Mouse (Mus musculus): ENCODE measurements around the gene Itgb7.

Itgb7 gene

DNA sequence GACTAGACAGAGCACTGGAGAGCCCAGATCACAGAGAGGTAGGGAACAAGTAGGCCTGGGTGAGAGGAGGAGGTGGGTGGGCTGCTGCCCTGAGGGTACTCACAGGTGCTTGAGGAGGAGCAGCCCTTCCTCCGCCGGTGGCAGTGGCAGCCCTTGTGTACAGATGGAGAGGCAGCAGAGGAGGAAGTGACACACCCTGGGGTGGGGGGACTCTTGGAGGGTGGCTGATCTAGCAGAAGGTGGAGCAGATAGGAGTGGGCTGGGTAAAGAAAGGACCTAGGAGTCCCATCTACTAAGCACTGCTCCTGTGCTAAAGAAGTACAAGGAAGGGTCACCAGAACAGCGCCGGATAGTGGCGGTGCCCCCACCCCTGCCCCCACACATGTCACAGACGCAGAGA lies at the start of gene Itgb7:
Itgb7 (minus strand) TSS at position 197 of the 400 bp plus-strand sequence.
- DNase-seq (ENCODE audit: extremely low spot score, low read depth, low spot score): no peak

DNA sequence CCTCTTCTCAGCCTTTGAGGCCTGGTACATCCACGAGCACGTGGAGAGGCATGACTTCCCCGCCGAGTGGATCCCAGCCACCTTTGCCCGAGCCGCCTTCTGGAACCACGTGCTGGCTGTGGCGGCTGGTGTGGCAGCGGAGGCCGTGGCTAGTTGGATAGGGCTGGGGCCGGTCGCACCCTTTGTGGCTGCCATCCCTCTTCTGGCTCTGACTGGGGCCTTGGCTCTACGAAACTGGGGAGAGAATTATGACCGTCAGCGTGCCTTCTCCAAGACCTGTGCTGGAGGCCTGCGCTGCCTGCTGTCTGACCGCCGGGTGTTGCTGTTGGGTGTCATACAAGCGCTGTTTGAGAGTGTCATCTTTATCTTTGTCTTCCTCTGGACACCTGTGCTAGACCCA lies 48.9 kb upstream of the Itgb7 start:
- DNase-seq (ENCODE audit: extremely low spot score, low read depth, low spot score): no peak

DNA sequence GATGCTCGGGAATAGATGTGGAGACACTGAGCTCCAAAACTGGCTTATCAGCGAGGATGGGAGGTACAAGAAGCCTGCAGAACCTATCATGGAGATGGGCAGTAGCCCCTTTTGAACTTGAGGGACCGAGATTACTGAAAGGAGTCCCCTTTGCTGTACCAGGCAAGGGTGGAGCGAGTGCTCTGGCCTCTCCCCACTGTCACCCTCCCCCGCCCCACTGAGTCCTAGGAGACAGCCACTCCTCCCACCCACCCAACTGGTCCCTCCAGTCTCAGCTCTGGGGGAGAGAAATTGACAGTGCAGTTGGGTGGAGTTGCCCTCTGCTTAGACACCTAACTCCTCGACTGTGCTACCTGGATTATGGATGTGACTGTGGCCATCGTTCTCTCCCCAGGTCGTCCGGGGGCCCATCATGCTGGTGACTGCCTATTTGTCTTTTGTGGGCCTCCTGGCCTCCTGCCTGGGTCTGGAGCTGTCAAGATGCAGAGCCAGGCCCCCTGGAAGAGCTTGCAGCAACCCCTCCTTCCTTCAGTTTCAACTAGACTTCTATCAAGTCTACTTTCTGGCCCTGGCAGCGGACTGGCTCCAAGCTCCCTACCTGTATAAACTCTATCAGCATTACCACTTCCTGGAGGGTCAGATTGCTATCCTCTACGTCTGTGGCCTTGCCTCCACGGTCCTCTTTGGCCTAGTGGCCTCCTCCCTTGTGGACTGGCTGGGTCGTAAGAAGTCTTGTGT lies 48.2 kb upstream of the Itgb7 start:
- DNase-seq (ENCODE audit: extremely low spot score, low read depth, low spot score): no peak

DNA sequence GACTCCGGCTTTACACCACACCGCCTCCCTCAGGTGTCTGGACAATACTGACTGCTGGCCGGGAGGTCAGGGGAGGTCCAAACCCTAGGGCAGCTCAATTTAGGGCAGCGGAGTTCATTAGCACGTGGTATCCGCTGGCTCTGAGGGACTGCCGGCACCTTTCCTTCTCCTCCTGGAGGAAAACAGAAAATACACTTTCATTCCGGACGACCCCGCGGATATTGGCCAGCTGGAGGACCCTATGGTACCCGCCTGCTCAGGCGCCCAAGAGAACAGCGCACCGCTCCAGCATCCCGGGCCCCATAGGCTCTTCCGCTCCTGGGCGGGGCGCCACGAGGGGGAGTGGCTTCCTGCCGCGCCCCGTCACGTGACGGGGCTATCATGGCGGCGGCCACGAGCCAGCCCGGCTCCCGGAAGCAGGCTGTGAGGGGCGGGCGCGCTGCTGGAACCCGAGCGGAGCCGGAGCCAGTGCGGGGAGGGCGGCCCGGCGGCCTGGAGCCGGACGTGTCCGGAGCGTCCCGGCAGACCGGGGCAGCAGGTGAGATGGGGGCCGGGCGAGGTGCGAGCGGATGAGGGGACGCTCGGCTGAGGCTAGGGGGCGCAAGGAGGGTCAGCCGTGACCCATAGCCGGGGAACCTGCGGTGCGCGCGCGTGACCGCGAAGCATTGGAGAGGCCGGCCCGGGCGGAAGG lies 47.5 kb upstream of the Itgb7 start, which contains the start of gene Mfsd5:
Mfsd5 (plus strand) TSS at position 363 of the 691 bp plus-strand sequence.
- no peak for DNase-seq (ENCODE audit: extremely low spot score, low read depth, low spot score)

DNA sequence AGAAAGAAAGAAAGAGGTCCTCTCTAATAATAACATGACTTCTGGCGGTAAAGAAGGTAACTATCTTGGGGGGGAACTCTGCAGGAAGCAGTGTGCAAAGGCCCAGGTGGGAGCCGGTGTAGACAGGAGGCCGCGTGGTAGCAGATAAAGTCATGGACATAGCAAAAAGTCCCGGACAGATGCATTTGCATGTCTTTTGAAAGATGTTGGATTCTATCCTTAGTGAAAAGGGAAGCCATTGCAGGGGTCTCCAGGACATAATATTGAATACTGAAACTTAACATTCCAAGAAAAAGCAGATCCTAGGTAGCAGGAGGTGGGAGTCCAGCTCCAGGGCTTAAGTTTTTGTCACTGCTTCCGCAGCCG lies 47.0 kb upstream of the Itgb7 start:
- DNase-seq (ENCODE audit: extremely low spot score, low read depth, low spot score): no peak

DNA sequence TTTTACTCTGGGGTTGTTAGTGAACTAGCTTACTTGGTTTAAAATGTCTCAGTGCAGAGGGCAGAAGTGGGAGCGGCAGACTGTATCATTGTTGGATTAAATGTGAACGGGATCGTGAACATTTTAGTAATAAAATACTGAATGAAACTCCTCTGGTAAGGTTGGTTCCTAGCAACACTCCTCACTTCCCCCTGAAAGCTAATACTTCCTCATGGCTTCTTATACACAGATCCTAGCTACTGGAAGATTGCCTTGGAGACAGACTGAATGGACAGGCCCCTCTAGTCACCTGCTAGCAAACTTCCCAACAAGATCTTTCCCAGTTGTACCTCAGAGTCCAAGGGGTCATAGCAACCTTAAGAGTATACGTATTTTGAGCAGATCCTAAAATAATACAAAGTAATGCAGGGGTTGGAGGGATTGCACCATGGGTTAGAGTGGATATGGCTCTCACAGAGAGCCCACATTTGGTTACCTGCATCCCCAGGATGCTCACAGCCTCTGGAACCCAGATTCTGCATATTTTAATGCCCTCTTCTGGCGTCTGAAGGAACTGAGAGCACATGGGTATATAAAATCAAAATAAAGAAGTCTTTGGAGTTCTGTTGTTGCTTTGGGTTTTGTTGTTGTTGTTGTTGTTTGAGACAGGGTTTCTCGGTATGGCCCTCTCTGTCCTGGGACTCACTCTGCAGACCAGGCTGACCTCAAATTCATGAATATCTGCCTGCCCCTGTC lies 42.4 kb upstream of the Itgb7 start:
- no peak for DNase-seq (ENCODE audit: extremely low spot score, low read depth, low spot score)

DNA sequence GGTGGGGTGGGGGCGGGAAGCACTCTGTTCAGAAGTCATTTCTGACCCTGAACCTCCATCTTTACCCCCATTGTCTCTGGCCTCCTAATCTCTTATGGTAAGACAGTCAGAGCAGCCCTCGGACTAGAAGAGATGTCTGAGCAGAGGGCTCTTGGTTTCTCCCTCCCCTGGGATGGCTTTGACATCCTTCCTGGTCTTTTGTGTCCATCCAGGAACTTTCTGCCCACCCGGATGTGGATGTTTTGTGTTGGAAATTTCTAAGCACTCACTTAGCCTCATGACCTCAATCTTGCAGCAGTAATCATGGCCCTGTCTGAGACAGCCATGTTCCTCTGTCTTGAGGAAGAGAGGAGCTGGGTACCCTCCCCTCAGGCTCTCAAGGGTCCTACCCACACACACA lies 39.7 kb upstream of the Itgb7 start:
- no peak for DNase-seq (ENCODE audit: extremely low spot score, low read depth, low spot score)

DNA sequence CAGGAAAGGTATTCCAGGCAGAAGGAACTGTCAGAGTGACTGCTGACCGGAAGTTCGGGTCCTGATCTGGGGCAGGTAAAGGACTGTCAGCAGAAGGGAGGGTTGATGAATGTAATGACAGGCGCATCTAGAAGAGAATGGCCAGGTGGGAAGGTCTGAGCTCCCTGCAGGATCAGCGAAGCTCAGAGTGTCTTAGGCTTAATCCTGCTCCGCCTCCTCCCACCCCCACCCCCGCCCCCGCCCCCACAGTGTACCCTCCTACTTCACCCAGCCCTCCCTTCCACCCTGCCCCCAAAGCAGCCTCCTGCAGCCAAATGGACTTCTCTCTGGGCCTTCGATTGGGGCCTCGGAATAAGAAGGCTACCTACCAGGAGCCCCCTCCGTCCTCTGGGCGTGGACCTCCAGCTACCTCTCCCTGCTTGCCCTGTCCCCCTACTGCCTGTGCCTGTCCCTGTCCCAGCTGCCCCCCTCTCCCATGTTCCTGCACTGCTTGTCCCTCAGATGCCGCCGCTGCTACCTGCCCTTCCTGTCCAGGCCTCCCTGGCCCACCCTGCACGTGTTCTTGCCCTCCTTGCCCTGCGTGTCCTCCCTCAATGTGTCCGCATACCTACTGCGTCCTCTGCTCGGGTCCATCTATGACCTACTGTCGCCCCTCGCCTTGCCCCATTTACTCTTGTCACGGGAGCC lies 38.7 kb upstream of the Itgb7 start, which contains the start of gene Gm9918:
Gm9918 (plus strand) TSS at position 290 of the 687 bp plus-strand sequence.
- DNase-seq (ENCODE audit: extremely low spot score, low read depth, low spot score): no peak

DNA sequence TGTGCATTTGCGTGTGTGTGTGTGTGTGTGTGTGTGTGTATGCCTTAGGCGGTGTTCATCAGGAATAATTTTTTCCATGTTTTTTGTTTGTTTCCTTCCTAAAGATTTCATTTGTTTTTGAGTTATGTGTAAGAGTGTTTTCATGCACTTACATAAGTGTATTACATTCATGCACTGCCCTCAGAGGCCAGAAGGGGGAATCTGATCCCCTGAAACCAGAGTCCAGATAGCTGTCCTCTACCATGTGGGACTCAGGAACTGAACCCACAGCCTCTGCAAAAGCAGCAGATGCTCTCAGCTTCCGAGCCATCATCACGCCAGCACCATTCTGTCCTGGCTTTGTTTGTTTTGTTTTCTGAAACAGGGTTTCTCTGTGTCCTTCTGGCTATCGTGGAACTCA lies 33.8 kb upstream of the Itgb7 start:
- DNase-seq (ENCODE audit: extremely low spot score, low read depth, low spot score): no peak

DNA sequence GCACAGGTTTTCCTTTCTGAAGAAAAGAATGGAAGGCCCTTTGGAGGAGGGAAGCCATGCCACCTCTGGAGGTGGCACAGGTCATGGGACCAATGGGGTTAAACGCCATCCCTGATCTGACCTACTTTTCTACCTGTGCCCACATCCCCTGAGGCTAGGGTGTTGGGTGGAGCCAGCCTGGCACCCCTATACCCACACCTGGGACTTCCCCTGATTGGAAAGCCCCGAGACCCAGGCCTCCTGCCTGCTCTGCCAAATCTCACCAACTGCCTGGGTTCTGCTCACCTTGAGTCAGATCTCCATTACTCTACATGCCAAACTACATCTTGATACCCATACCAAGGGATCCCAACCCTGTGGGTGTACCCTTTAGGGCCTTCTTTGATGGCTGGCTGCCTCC lies 31.3 kb upstream of the Itgb7 start:
- DNase-seq (ENCODE audit: extremely low spot score, low read depth, low spot score): no peak

DNA sequence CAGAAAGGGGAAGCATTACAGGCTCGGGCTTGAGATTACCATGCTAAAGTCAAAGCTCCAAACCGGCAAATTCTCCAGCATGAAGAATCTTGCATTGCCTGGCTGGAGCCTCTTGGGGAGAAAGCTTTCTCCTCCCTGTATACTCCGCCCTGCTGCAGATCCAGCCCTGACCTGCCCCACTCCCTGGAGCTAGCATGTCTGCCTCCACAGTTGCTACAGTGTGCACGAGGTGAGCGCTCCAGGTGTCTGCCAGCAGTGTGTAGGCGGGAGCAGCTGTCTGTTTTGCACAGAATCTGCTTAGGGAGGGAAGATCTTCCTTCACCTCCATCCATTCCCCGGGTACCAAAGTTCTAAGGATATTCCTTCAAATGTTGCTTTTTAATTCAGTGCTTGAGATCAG lies 30.8 kb upstream of the Itgb7 start:
- no peak for DNase-seq (ENCODE audit: extremely low spot score, low read depth, low spot score)

DNA sequence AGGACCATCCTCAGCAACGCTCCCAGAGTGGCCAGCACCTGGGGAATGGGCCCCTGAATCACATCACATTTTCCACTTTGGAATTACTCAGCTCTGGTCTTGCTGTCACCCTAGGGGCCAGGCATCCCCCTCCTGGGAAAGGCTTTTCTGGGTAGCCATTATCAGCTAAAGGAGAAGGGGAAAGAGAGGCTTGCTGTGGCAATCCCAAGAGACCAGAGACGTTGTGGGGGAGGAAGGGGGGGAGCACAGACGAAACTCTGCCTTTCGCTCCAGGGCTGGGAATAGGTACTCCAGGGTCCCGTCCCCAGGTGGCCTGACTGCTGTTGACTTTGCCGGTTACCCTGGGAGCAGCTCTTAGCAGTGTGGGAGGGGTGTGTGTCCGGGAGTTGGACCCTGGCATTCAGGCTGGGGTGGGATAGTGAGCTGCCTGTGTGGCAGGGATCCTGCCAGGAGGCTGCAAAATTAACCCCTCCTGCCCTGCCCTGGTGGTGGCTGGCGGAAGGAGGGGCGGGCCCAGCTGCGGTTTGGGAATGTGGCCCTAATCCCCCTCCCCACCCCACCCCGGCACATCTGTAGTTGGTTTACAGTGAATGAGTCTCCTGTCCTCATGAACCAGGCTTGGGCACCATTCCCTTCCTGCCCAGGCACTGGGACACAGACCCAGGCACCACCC lies 27.0 kb upstream of the Itgb7 start:
- DNase-seq (ENCODE audit: extremely low spot score, low read depth, low spot score): no peak

DNA sequence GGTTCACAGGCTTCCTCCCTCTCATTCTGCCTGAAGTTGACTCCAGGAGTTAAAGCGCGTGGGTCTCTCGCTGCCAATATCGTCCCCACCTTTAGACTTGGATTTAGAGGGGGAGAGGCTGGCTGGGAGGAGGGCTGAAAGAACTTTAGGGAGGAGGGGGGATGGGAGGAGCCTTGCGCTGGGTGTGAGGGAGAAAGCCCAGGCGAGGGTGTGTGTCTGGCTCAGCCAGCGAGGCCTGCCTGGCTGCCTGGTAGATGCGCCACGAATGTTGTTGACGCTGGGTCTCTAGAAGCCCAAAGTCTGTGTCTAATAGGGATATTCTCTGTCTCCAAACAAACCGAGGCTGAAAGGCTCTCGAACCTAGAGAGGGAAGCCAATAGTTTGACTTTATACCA lies 26.3 kb upstream of the Itgb7 start:
- no peak for DNase-seq (ENCODE audit: extremely low spot score, low read depth, low spot score)

DNA sequence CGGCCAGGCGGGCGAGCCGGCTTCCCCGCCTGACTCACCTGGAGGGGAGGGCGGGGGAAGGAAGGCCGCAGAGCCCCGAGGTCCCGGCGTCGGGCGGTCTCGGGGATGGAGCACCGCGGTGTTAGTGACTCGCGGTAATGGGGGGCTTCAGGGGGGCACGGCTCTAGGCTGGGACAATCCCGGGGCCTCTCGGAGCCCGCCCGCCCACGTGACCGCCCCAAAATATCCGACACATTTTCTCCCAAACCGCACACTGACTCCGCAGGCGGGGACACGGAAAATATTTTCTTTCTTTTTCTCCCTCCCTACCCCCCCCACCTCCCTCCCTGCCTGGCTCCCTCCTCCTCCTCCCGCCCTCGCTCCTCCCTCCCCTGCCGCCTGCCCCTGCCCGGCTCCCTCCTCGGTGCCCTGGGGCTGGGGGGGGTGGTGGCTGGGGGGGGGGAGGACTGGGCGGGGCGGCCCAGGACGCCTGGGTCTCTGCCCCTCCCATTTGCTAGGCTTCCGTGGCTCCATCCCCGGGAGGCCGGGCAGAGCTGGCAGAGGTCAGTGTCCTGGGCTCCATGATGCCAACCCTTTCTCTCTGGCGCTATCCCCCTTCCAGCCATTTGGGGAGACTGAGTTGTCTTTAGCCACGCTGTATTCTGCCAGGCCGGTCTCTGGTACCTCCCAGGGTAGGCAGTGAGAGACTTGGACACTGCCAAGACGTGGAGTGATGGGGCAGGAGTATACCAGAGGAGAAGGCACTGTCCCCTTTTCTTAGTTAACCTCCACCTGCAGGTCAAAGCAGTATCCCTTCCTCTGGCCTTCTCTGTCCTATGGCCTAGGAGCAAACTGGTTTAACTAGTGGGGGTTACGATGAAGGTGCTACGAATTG lies 25.7 kb upstream of the Itgb7 start, which contains the start of gene Rarg:
Rarg (minus strand) TSS at position 316 of the 874 bp plus-strand sequence.
- DNase-seq (ENCODE audit: extremely low spot score, low read depth, low spot score): no peak

DNA sequence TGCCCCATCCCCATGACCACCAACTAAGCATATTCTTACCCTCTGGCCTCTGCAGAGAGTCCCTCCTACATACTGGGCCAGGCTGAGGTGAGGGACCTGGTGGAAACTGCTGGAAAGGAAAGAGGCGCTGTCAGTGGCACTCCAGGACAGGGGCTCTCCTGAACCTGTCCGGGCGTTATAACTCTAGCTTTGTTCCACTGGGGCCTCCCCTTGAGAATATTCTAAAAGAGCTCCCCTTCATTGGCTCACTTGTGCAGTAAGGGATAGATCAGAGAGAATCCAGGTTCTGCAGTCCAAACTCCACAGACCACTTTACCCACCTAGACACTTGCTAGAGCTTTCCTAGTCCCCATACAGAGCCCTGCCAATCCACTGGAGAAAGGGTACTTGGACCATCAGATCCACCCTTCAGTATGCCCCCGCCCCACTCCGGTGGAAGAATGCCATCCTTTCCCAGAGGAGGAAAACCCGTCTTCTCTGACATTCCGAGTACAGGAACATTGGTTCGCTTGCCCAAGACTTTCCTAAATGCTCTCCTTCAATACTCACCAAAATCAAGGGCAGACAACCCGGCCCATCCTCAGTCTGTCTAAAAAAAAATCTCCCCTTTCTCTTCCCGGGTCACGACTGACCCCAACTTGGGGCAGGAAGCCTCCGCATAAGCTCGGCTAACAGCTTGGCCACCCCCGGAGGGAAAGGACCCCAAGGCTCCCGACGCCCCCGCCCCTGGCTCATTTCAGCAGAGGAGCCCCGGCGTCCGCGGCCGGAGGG lies 24.9 kb upstream of the Itgb7 start:
- no peak for DNase-seq (ENCODE audit: extremely low spot score, low read depth, low spot score)

DNA sequence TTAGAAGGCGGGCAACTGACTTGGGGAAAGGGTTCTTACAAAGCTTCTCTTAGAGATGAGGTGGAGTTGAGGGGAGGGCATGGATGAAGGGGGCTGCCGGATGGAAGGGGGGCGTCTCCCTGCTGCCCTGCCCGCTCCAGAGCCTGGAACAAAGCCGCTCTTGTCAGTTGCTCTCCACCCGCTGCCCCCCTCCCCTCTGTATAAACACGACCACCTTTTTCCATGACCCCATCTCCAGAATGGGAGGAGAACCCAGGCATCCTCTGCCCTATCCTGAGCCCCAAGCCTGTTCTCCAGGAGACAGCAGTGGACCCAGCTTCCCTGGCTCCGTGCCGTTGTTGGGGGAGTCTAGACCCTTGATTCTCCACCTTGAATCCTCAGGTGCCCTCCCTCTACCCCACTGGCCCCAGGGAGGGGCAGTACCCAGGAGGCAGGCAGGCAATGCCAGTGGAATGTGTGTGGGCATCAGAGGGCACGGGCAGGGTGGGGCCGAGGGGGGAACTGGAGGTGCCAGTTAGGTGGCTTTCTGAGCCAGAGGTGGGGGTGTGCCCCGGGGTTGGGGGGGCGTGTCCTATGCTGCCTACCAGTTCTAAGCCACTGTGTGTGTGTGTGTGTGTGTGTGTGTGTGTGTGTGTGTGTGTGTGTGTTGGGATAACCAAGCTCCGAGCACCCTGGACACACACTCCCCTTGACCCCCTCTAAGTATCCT lies 24.0 kb upstream of the Itgb7 start:
- DNase-seq (ENCODE audit: extremely low spot score, low read depth, low spot score): no peak

DNA sequence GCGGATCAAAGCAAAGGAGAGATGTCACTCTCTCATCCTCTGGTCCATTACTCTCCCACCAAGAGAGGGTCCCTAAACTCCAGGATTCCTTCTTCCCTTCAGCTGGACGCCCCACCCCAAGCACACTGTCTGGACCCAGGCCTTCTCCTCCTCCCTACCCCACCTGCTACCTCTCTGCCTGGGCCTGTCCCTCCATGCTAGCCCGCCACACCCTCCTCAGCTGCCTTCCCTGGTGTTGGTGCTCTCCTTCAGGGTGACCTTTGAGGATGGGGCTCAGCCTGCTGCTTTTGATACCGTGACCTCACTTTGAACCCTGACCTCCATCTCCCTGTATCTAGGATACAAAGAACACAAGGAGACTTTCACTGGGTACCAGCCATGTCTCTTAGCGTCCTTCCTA lies 18.8 kb upstream of the Itgb7 start:
- DNase-seq (ENCODE audit: extremely low spot score, low read depth, low spot score): no peak

DNA sequence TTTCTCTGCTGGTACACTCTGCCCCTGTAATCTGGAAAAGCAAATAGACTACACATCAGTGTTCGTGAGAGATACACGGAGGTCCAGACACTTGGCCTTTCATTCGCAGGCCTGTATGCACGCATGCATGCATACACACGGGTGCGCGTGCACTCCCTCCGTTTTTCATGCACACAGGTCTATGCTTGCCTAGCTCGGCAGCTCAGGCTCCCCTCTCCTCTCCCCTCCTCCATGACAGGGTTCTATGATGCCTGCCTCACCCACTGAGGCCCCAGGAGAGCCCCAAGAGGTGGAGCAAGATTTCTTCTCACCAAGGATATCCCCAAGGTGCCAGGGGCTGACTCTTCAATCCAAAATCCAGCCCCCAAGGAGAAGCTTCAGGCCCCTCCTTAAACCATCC lies 18.2 kb upstream of the Itgb7 start:
- no peak for DNase-seq (ENCODE audit: extremely low spot score, low read depth, low spot score)

Data from hindlimb bud, embryonic 11.5 days (tissue).